Mouse (Mus musculus) spleen, adult 2 months (tissue): ENCODE results near the gene Calhm3. TPM values are rescaled to one million over a fixed set of nuclear protein-coding genes. Genes with fewer than 3 reads are reported as not detected.
A peak's percentile ranks its signal among the peaks of the same experiment; 100 is the strongest.

Source experiments
- DNase-seq, 2 experiments: peaks; one replicate each; pipeline versions ENCODE4 v3.0.0 to v3.0.0-alpha.2; 2012 to 2021; ENCODE audit warnings: low spot score in 2 of 2, low read depth in 1 of 2
- H3K27ac ChIP-seq: fragments of 200-500 bp; 2 replicates; pipeline ENCODE4 v1.5.1; 2012; ENCODE audit warnings: low read length, inconsistent platforms; ENCODE audit not compliant: insufficient read depth
- H3K27me3 ChIP-seq: fragments of 200-500 bp; 2 replicates; pipeline ENCODE4 v1.6.1; 2012; ENCODE audit warnings: mild to moderate bottlenecking, moderate library complexity, low read length, inconsistent platforms; ENCODE audit not compliant: control insufficient read depth, insufficient read depth
- H3K36me3 ChIP-seq: fragments of 200-500 bp; 2 replicates; pipeline ENCODE4 v1.6.1; 2012; ENCODE audit warnings: mild to moderate bottlenecking, low read length, inconsistent platforms; ENCODE audit not compliant: control insufficient read depth, insufficient read depth
- H3K4me1 ChIP-seq: fragments of 200-500 bp; 2 replicates; pipeline ENCODE4 v1.6.1; 2011; ENCODE audit warnings: inconsistent platforms; ENCODE audit not compliant: control insufficient read depth, insufficient read depth, insufficient read length
- H3K4me3 ChIP-seq: fragments of 200-500 bp; 2 replicates; pipeline ENCODE4 v1.5.1; 2011; ENCODE audit warnings: mild to moderate bottlenecking, inconsistent platforms; ENCODE audit not compliant: insufficient read depth, insufficient read length; ENCODE audit errors: extremely low read depth
- CTCF ChIP-seq: fragments of 200-500 bp; IDR thresholded peaks from 2 replicates; pipeline ENCODE4 v1.5.1; 2011; ENCODE audit warnings: mild to moderate bottlenecking, inconsistent platforms; ENCODE audit not compliant: insufficient read depth, insufficient read length, insufficient replicate concordance; ENCODE audit errors: extremely low read depth
- POLR2A ChIP-seq: fragments of 200-500 bp; IDR thresholded peaks from 2 replicates; pipeline ENCODE4 v1.6.1; 2011; ENCODE audit warnings: low read depth, low read length, inconsistent platforms
- WGBS: fragments of 180-500 bp; shearing (Covaris S2); methylation state at CpG from one replicate; pipeline ENCODE4 v1.1.7; 2018; 5-methylcytosine and 5-hydroxymethylcytosine counted together
- polyA plus RNA-seq: library from polyadenylated mRNA; depleted of rRNA; stranded (reverse); fragments of >200 nt; gene quantifications from 2 replicates; pipeline ENCODE4 v1.2.3, GENCODE M21; 2012; rRNA removed

The Calhm3 gene
- polyA plus RNA-seq, 1 experiment, result not detected

- peak; percentile 63; the same call in 1 of the 2 replicates for TF ChIP-seq CTCF
- TF ChIP-seq POLR2A, result no peak
- Histone ChIP-seq H3K27ac (no peak overlapping the region), H3K4me1 (peaks cover 3% of the 10 kb centered on the region; the same call in 1 of the 2 replicates), H3K36me3 (peaks cover 23% of the 10 kb centered on the region), H3K27me3 (no peaks in the 10 kb centered on the region), H3K4me3 (no peak overlapping the region)
- WGBS, result 44% methylated on average over 2 of the region's 2 CpGs
- DNase-seq, result peak in 1 of 2 experiments; percentile 48
These were observed 34.8 kb downstream of the Calhm3 start for GRCm38 (mm10) chr19:47122802-47123201.

DNA sequence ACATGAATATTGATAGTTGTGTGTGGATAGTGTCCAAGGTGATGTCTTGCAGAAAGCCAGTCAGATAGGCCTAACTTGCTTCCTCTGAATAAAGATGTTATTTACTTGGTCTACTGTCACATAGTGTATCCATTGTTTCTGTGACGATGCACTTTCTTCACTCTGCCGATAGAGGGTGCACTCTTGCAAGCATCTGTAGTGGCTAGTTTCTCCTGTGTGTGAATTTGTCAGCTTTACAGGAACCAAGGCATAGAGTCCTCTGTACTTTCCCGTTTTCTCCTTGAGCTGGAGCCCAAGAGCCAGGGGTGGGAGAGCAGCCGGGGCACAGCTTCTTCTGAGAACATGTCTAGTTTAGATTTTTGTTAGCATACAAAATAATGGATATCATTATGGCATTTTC is 36.5 kb downstream of the Calhm3 start:
- H3K27me3 ChIP-seq, result no peaks in the 10 kb centered on the region
- DNase-seq, result no peak
- H3K4me1 ChIP-seq, result peaks cover 3% of the 10 kb centered on the region; the same call in 1 of the 2 replicates
- H3K36me3 ChIP-seq, result peaks cover 15% of the 10 kb centered on the region
- no peak overlapping the region for H3K4me3 ChIP-seq
- TF ChIP-seq CTCF (peak; percentile 51; the same call in 1 of the 2 replicates), POLR2A (no peak)
- WGBS, result 37% methylated on average over 4 of the region's 4 CpGs
- no peak overlapping the region for H3K27ac ChIP-seq

- no peak overlapping the region for H3K4me3 ChIP-seq
- H3K36me3 ChIP-seq, result peaks cover 19% of the 10 kb centered on the region; the same call in 1 of the 2 replicates
- 78% methylated on average over 2 of the region's 2 CpGs for WGBS
These were observed 38.9 kb downstream of the Calhm3 start for GRCm38 (mm10) chr19:47118634-47119033.

DNA sequence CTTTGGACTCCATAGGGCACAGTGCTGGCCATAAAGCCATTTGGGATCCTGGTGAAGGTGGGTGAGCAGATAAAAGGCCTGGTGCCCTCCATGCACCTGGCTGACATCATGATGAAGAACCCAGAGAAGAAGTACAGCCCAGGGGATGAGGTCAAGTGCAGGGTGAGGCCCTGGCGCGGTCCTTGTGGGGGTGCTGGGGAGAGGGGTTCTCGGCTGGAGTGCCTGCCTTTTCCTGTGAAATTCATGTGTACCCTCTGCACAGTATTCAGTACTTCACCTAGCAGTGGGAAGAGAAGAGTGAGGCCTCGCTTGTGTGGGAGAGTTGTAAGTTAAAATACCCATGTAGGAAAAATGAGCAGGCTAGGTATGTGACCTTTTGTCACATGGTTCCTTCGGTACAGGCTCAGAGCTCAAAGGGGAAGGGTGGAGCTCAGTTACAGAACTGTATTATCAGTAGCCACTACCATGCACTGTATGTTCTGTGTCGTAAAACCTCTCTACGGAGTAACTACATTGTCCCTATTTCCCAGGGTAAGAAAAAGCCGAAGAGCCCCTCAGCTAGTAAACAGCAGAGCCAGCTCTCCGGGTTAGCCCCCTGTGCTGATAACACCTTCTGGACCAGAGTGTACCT is 52.8 kb downstream of the Calhm3 start:
- 94% methylated on average over 9 of the region's 9 CpGs for WGBS
- Histone ChIP-seq H3K27ac (no peak overlapping the region), H3K36me3 (peaks cover 66% of the 10 kb centered on the region), H3K4me1 (no peaks in the 10 kb centered on the region), H3K4me3 (no peak overlapping the region), H3K27me3 (no peaks in the 10 kb centered on the region)
- TF ChIP-seq CTCF (no peak), POLR2A (no peak)
- DNase-seq, result no peak

More at GRCm38 (mm10) chr19:47118634-47119033, 38.9 kb downstream of the Calhm3 start:
- no peak overlapping the region for H3K27ac ChIP-seq
- H3K27me3 ChIP-seq, result no peaks in the 10 kb centered on the region
- H3K4me1 ChIP-seq, result no peaks in the 10 kb centered on the region
- DNase-seq, result no peak
- no peak for TF ChIP-seq CTCF

Other genes with a start within 250 kb of the Calhm3 start
- gene Ina, start 143.1 kb downstream of the Calhm3 start, polyA plus RNA-seq, result 0.02 TPM in 1 of 2 replicates, not detected in the other
- gene Nt5c2, start 142.6 kb downstream of the Calhm3 start, polyA plus RNA-seq, result 10.2 and 11.1 TPM in 2 replicates
- 4.8 and 8.8 TPM in 2 replicates for gene Pcgf6, start 106.9 kb downstream of the Calhm3 start, polyA plus RNA-seq
- gene Taf5, start 90.0 kb downstream of the Calhm3 start, polyA plus RNA-seq, result 2.4 and 3.1 TPM in 2 replicates
- gene Usmg5, start 67.1 kb downstream of the Calhm3 start, polyA plus RNA-seq, result 11.9 and 13.9 TPM in 2 replicates
- 9.6 and 9.7 TPM in 2 replicates for gene Pdcd11, start 67.0 kb downstream of the Calhm3 start, polyA plus RNA-seq
- gene Calhm2, start 19.5 kb downstream of the Calhm3 start, polyA plus RNA-seq, result 46.0 and 53.8 TPM in 2 replicates
- 0.20 TPM in 1 of 2 replicates, not detected in the other for gene Calhm1, start 13.5 kb downstream of the Calhm3 start, polyA plus RNA-seq
- 2.6 and 3.1 TPM in 2 replicates for gene Neurl1a, start 21.1 kb upstream of the Calhm3 start, polyA plus RNA-seq